26 mouse cellular contexts compared by ENCODE assay signal in genomic region chr6:58880861-58881260, GRCm38 (mm10). TPM values are rescaled to one million over a fixed set of nuclear protein-coding genes. Genes with fewer than 3 reads are reported as not detected.
DNase-seq lines count a peak whose midpoint lies in the region; ATAC-seq lines count a peak whose summit lies in the region.
"Had no signal": no experiment of that assay in that cellular context is flagged by ENCODE, and none has a peak within 500 bp of the region (broad histone marks: within the 10 kb centered on the region; RNA-seq: fewer than 3 reads in every experiment).

No protein-coding gene starts in this region.

- ATAC-seq in common myeloid progenitor, adult 5-6 weeks (replicated peaks; ENCODE audit: low read depth, poor library complexity, severe bottlenecking): peak; percentile 66
- ATAC-seq in midbrain, embryonic 16.5 days: no peak

- peaks cover 4% of the 10 kb centered on the region; the same call in 1 of the 2 replicates for H3K36me3 ChIP-seq in midbrain, embryonic 16.5 days (ENCODE audit: control insufficient read depth, insufficient read depth, low read length)
- H3K36me3 ChIP-seq: G1E; hindbrain, embryonic 12.5 days had no signal

- H3K27me3 ChIP-seq in midbrain, embryonic 16.5 days (ENCODE audit: control insufficient read depth, insufficient read depth, low read depth, low read length): no peaks in the 10 kb centered on the region
- H3K27me3 ChIP-seq: embryonic facial prominence, embryonic 13.5 days; forebrain, embryonic 13.5 days; hindbrain, embryonic 12.5 days; megakaryocyte, embryonic 14.5 days; neural tube, embryonic 15.5 days; stomach, embryonic 15.5 days had no signal

- WGBS in midbrain, embryonic 16.5 days: 89% methylated on average over 5 of the region's 5 CpGs

- H3K27ac ChIP-seq in midbrain, embryonic 16.5 days (ENCODE audit: low read length): no peak overlapping the region
- H3K27ac ChIP-seq: embryonic facial prominence, embryonic 13.5 days; forebrain, embryonic 13.5 days; heart, adult 2 months; hindbrain, embryonic 12.5 days; kidney, postnatal 0 days; neural tube, embryonic 15.5 days; stomach, embryonic 15.5 days had no signal

- no peak overlapping the region for H3K4me3 ChIP-seq in midbrain, embryonic 16.5 days (ENCODE audit: low read depth, low read length)
- H3K4me3 ChIP-seq: embryonic facial prominence, embryonic 13.5 days; forebrain, embryonic 13.5 days; heart, adult 2 months; hindbrain, embryonic 12.5 days; megakaryocyte, embryonic 14.5 days; myocyte; neural tube, embryonic 15.5 days; stomach, embryonic 15.5 days had no signal

- no peak overlapping the region for H3K9ac ChIP-seq in midbrain, embryonic 16.5 days (ENCODE audit: low read depth, low read length)
- H3K9ac ChIP-seq: embryonic facial prominence, embryonic 13.5 days; forebrain, embryonic 13.5 days; hindbrain, embryonic 12.5 days; neural tube, embryonic 15.5 days; stomach, embryonic 15.5 days had no signal

- no peak overlapping the region for H3K4me2 ChIP-seq in midbrain, embryonic 16.5 days (ENCODE audit: low read length)
- H3K4me2 ChIP-seq: embryonic facial prominence, embryonic 13.5 days; forebrain, embryonic 13.5 days; hindbrain, embryonic 12.5 days; neural tube, embryonic 15.5 days; stomach, embryonic 15.5 days had no signal

- no peaks in the 10 kb centered on the region for H3K4me1 ChIP-seq in midbrain, embryonic 16.5 days (ENCODE audit: control insufficient read depth, insufficient read depth, low read length)
- H3K4me1 ChIP-seq: embryonic facial prominence, embryonic 13.5 days; forebrain, embryonic 13.5 days; hindbrain, embryonic 12.5 days; neural tube, embryonic 15.5 days; stomach, embryonic 15.5 days had no signal

- DNase-seq in 416B (ENCODE audit: low read depth): peak; percentile 55
- DNase-seq in CD4-positive helper T cell, adult 2 months (ENCODE audit: low read depth, low spot score): peak; percentile 47
- peak; percentile 56 for DNase-seq in naive thymus-derived CD4-positive, alpha-beta T cell, adult 2 months (ENCODE audit: low read depth)
- no peak for DNase-seq in layer of hippocampus, postnatal 36 days
- DNase-seq in kidney, postnatal 4 days: no peak
- DNase-seq in lung, postnatal 25 days (ENCODE audit: low spot score): no peak
- DNase-seq: adrenal gland, postnatal 14 days; cerebellum, adult 2 months; cerebellum, postnatal 25 days; embryo, embryonic 11 days; gastrocnemius, postnatal 10 days; heart, adult 2 months; kidney, adult 11 months; lung, postnatal 10 days had no signal

- no peaks in the 10 kb centered on the region for H3K9me3 ChIP-seq in midbrain, embryonic 16.5 days (replicated peaks; ENCODE audit: control insufficient read depth, low read length, poor library complexity, severe bottlenecking)
- H3K9me3 ChIP-seq: embryonic facial prominence, embryonic 13.5 days; forebrain, embryonic 13.5 days; G1E; hindbrain, embryonic 12.5 days; megakaryocyte, embryonic 14.5 days; neural tube, embryonic 15.5 days; stomach, embryonic 15.5 days had no signal

RNA-seq across cellular contexts. Expression of gene Nap1l5, which starts 26.0 kb away (rescaled TPM):
- total RNA-seq in common myeloid progenitor, adult 5-6 weeks (2017): not detected in 2 replicates
- 100 to 1,000 TPM; 242 to 285 TPM for total RNA-seq in layer of hippocampus, postnatal 36 days (2021)
- 310 and 365 TPM in 2 replicates for polyA plus RNA-seq in midbrain, embryonic 16.5 days (2015; fragmentation: Nextera tagmentation; extraction: Ambion mirVana)
- total RNA-seq: G1E had no signal
- polyA plus RNA-seq: G1E; liver, adult 2 months had no signal

RNA-seq across cellular contexts. Expression of gene Herc3, which starts 49.6 kb away (rescaled TPM):
- 5.0 and 12.0 TPM in 2 replicates for total RNA-seq in common myeloid progenitor, adult 5-6 weeks (2017)
- total RNA-seq in layer of hippocampus, postnatal 36 days (2021): 100 to 1,000 TPM; 226 to 248 TPM
- polyA plus RNA-seq in midbrain, embryonic 16.5 days (2015; fragmentation: Nextera tagmentation; extraction: Ambion mirVana): 29.8 and 31.9 TPM in 2 replicates

Comparison
In these comparisons a context has a peak if more than half of its experiments do, and no peak if none do; other contexts are left out.
1. DNase-seq: peak in 416B (single experiment), CD4-positive helper T cell, adult 2 months (single experiment) and naive thymus-derived CD4-positive, alpha-beta T cell, adult 2 months (single experiment); none in layer of hippocampus, postnatal 36 days (0 of 2), kidney, postnatal 4 days (0 of 2) and lung, postnatal 25 days (single experiment).
2. RNA of gene Nap1l5, which starts 26.0 kb away (total RNA-seq): 242 to 285 TPM in layer of hippocampus, postnatal 36 days; not detected in common myeloid progenitor, adult 5-6 weeks; every median in the first group is over 100 times any median in the second.
3. RNA of gene Herc3, which starts 49.6 kb away (total RNA-seq): 226 to 248 TPM in layer of hippocampus, postnatal 36 days; 5.0 to 12.0 TPM in common myeloid progenitor, adult 5-6 weeks; every median in the first group is over 10 times any median in the second.